Mouse (Mus musculus) lung, postnatal 0 days (tissue): Measurements from ENCODE around the gene Armc8.

Source experiments
- CTCF ChIP-seq: IDR thresholded peaks from 2 replicates; pipeline ENCODE4 v1.5.1; 2016; ENCODE audit warnings: antibody characterized with exemption, mild to moderate bottlenecking
- EP300 ChIP-seq: IDR thresholded peaks from 2 replicates; pipeline ENCODE4 v1.6.1; 2016; ENCODE audit warnings: antibody characterized with exemption, mild to moderate bottlenecking, control low read depth

DNA sequence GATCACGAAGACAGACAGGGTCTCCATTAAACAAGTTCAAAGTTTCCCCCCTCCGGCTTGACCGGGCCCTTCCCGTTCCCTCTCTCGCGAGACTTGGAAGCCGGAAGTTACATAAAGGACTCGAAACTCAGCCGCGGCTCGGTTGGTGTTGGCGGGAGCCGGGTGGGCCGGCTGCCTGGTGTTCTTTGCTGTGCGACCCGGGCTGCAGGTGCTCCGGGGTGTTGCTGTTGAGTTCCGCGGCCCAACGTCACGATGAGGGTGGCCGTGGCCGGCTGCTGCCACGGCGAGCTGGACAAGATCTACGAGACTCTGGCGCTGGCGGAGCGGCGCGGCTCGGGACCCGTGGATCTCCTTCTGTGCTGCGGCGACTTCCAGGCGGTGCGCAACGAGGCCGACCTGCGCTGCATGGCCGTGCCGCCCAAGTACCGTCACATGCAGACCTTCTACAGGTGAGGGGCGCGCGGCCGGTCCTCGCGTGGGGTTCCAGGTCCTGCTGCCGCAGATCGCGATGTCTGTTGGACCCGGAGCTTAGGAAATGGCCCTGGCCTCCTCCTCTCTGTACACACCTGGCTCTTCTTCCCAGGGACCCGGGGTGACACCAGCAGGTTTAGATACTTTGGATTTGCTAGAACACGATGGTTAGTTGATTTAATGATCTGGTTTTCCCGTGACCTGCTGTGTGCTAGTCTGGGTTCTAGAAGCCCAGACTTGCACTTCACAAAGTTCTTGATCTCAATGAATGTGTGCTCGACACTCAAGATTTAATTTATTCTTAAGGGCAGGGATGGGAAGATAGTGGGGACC lies 7.2 kb upstream of the Armc8 start, which contains the start of gene Dbr1:
- TF ChIP-seq EP300 (peak; percentile 88), CTCF (no peak)
